Mouse (Mus musculus) CD4-positive, CD25-positive, alpha-beta regulatory T cell, adult 4 months (primary cell): ENCODE data around the gene Mier3. TPM values are rescaled to one million over a fixed set of nuclear protein-coding genes. Genes with fewer than 3 reads are reported as not detected.

Experiments used
- polyA plus RNA-seq, 2 experiments: library from polyadenylated mRNA; unstranded; fragments of 100-300 nt; shearing (Covaris generic); gene quantifications; one replicate each; pipeline ENCODE4 v1.2.1; 2017

Mier3 gene
- polyA plus RNA-seq, 2 experiments from 2014 or later: 12.3 to 16.5 TPM

Other genes starting within 250 kb of the Mier3 start
- gene Gpbp1, start 190.9 kb upstream of the Mier3 start, polyA plus RNA-seq: 100 to 1,000 TPM; 162 to 171 TPM
- gene Gm49496, start 131.0 kb upstream of the Mier3 start, polyA plus RNA-seq: not detected
- not detected for gene Gm10198, start 88.2 kb upstream of the Mier3 start, polyA plus RNA-seq
- gene Map3k1, start 128.0 kb downstream of the Mier3 start, polyA plus RNA-seq: 100 to 1,000 TPM; 117 to 125 TPM